Mouse (Mus musculus) olfactory bulb, adult 2 months (tissue): Measurements from ENCODE around the gene BC017158.

ENCODE experiments used
- CTCF ChIP-seq: fragments of 200-500 bp; IDR thresholded peaks from 2 replicates; pipeline ENCODE4 v1.5.1; 2012; ENCODE audit warnings: low read depth, mild to moderate bottlenecking, low read length, moderate library complexity; ENCODE audit not compliant: insufficient read depth
- POLR2A ChIP-seq: fragments of 200-500 bp; IDR thresholded peaks from 2 replicates; pipeline ENCODE4 v1.6.1; 2012; ENCODE audit warnings: mild to moderate bottlenecking, low read depth, low read length, moderate library complexity; ENCODE audit not compliant: insufficient read depth

- no peak for TF ChIP-seq POLR2A
- TF ChIP-seq CTCF, result no peak
These were observed 30.6 kb downstream of the BC017158 start for GRCm38 (mm10) chr7:128267391-128267790.
